Mouse (Mus musculus): Measurements from ENCODE around the gene C130050O18Rik. TPM values are rescaled to one million over a fixed set of nuclear protein-coding genes. Genes with fewer than 3 reads are reported as not detected.

Gene C130050O18Rik
- polyA plus RNA-seq, 1 experiment from 2014 or later: 0.29 TPM

DNA sequence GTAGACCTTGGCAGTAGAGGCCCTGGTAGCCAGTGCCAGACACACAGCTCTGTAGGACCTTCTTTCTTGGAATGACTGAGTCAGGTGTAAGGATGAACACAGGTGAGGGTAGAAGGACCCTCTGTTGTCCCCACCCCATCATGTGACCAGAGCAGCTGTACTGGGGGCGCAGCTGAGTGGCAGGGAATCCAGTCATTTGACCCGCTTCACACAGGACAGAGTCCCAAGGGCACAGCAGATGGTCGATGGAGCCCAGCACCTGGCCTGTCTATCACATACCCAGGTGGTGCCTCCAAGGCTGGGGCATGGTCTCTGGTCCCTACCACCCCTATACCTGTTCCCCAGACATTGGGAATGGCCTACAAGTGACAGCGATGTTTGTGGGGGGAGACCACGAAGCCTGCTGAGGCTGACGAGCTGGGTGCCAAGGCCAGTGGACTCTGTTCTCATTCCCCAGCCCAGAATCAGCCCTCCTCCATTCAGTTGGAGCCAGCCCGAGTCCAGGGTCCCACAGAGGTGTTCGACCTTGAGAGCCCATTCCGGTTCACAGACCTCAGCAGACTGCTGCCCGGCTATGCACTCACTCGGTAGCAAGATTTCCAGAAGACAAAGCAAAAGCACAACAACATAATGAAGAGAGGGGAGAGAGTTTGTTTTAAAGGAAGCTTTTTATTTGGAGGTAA lies 36.3 kb upstream of the C130050O18Rik start:
- Histone ChIP-seq H3K4me3 (ENCODE audit: low read depth, low read length) (no peak overlapping the region), H3K27me3 (ENCODE audit: control insufficient read depth, insufficient read depth, low read length) (no peaks in the 10 kb centered on the region), H3K9ac (ENCODE audit: low read length) (no peak overlapping the region), H3K36me3 (ENCODE audit: control insufficient read depth, insufficient read depth, low read length) (no peaks in the 10 kb centered on the region), H3K27ac (ENCODE audit: low read depth, low read length) (no peak overlapping the region), H3K9me3 (ENCODE audit: control insufficient read depth, low read length) (no peaks in the 10 kb centered on the region), H3K4me2 (no peak overlapping the region), H3K4me1 (ENCODE audit: control insufficient read depth, insufficient read depth, low read length) (peaks cover 9% of the 10 kb centered on the region)
- 82% methylated on average over 11 of the region's 11 CpGs for WGBS
- DNase-seq (ENCODE audit: low spot score, missing footprints): no peak
- ATAC-seq (ENCODE audit: low FRiP score): no peak

DNA sequence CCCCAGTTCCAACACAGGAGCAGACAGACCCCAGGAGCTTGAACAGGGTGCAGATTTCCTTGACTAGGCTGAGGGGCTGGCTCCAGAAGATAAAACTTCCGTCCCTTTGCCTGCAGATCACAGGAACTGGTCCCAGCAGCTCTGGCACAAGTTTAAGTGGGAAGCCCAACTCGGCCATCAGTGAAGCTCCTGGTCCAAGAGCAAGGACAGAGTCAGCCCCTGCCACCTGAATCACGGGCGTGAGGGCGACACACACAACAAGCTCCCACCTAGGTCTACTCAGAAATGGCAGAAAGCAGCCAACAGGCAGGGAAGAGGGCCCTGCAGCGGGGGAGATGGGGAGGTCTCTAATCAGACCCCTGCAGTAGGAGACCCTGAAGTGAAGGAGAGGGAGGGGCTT lies 34.7 kb upstream of the C130050O18Rik start:
- no peak overlapping the region for H3K27ac ChIP-seq (ENCODE audit: low read depth, low read length)
- DNase-seq (ENCODE audit: low spot score, missing footprints) (no peak), ATAC-seq (ENCODE audit: low FRiP score) (no peak)
- H3K27me3 ChIP-seq (ENCODE audit: control insufficient read depth, insufficient read depth, low read length): no peaks in the 10 kb centered on the region
- H3K4me1 ChIP-seq (ENCODE audit: control insufficient read depth, insufficient read depth, low read length): peaks cover 6% of the 10 kb centered on the region; the same call in 1 of the 2 replicates
- WGBS: 79% methylated on average over 6 of the region's 6 CpGs
- H3K36me3 ChIP-seq (ENCODE audit: control insufficient read depth, insufficient read depth, low read length): no peaks in the 10 kb centered on the region
- H3K4me3 ChIP-seq (ENCODE audit: low read depth, low read length): no peak overlapping the region
- no peak overlapping the region for H3K4me2 ChIP-seq
- H3K9me3 ChIP-seq (ENCODE audit: control insufficient read depth, low read length): no peaks in the 10 kb centered on the region
- H3K9ac ChIP-seq (ENCODE audit: low read length): no peak overlapping the region

DNA sequence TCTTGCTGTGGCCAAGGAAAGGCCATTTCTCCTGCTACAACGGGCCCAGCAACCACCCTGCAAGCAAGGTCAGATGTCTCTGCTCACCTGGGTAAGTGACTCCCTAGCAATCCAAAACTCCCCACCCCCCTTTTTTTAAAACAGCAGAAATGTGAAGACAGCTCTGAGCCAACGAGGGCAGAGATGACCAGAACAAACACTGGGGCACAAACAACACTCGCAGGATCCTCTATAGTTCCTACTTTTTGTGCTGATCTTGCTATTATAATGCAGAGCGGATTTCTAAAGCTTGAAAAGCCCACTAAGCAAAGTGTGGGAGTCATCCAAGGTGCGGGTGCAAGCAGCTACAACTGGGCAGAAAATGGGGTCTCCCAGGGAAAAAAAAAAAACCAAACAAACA lies 34.0 kb upstream of the C130050O18Rik start:
- H3K27ac ChIP-seq (ENCODE audit: low read depth, low read length): no peak overlapping the region
- no peak for ATAC-seq (ENCODE audit: low FRiP score)
- peak overlapping the region; percentile 75 for H3K9ac ChIP-seq (ENCODE audit: low read length)
- no peak overlapping the region for H3K4me3 ChIP-seq (ENCODE audit: low read depth, low read length)
- peaks cover 6% of the 10 kb centered on the region; the same call in 1 of the 2 replicates for H3K4me1 ChIP-seq (ENCODE audit: control insufficient read depth, insufficient read depth, low read length)
- peak overlapping the region; percentile 62 for H3K4me2 ChIP-seq
- WGBS: 56% methylated on average over 5 of the region's 5 CpGs
- no peak for DNase-seq (ENCODE audit: low spot score, missing footprints)
- no peaks in the 10 kb centered on the region for H3K9me3 ChIP-seq (ENCODE audit: control insufficient read depth, low read length)
- H3K36me3 ChIP-seq (ENCODE audit: control insufficient read depth, insufficient read depth, low read length): no peaks in the 10 kb centered on the region
- H3K27me3 ChIP-seq (ENCODE audit: control insufficient read depth, insufficient read depth, low read length): no peaks in the 10 kb centered on the region

DNA sequence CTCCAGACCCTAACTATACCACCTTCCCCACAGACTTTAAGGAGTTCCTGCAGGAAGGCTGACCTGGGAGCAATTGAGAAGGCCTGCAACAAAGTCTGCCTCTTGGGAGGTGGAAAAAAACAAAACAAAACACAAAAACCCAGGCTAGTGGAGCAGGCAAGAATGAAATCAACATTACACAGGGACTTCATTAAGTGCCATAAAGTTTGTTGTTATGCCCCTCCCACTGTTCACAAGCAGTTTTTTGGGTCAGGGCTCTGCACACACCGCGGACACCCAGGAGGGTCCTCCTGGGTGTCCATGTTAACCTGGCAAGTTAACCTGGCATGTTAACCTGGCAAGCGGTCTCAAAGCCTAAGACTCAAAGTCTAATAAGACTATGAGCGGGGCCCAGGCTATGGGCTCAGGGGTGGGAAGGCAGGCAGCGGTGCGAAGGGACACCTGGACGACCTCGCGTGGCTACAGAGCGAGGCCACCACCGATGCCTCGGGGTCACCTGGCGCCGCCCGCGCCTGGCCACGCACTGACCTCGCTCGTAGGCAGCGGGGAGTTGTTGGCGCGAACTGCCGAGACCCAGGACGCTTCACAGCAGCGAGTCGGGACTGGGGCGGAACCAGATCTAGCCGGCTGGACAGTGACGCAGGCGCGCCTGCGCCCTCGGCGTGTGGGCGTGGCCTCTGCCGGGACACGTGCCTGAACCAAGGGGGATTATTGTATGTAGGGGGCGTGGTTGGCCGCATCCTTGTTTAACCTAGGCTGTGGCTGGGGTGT lies 33.3 kb upstream of the C130050O18Rik start:
- Histone ChIP-seq H3K4me2 (peak overlapping the region; percentile 62), H3K4me3 (ENCODE audit: low read depth, low read length) (peak overlapping the region; percentile 53), H3K9ac (ENCODE audit: low read length) (peak overlapping the region; percentile 75), H3K36me3 (ENCODE audit: control insufficient read depth, insufficient read depth, low read length) (no peaks in the 10 kb centered on the region), H3K9me3 (ENCODE audit: control insufficient read depth, low read length) (no peaks in the 10 kb centered on the region), H3K4me1 (ENCODE audit: control insufficient read depth, insufficient read depth, low read length) (peaks cover 6% of the 10 kb centered on the region; the same call in 1 of the 2 replicates), H3K27ac (ENCODE audit: low read depth, low read length) (no peak overlapping the region), H3K27me3 (ENCODE audit: control insufficient read depth, insufficient read depth, low read length) (no peaks in the 10 kb centered on the region)
- ATAC-seq (ENCODE audit: low FRiP score) (peak; percentile 95), DNase-seq (ENCODE audit: low spot score, missing footprints) (peak; percentile 99)
- 2% methylated on average over 39 of the region's 39 CpGs for WGBS

DNA sequence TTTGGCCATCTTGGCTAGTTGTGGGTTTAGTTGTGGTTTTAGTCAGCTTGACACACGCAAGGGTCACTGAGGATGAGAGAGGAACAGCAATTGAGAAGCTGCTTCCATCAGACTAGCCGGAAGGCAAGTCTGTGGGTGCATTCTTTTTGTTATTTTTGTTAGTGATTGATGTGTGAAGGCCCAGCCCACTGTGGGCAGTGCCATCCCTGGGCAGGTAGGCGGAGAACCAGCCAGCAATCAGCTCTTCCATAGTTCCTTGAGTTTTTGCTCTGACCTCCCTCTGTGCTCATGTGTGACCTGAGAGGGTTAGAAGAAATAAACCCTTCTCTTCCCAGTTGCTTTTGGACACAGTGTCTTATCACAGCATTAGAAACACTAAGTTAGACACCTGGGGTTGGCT lies 32.0 kb upstream of the C130050O18Rik start:
- no peak for ATAC-seq (ENCODE audit: low FRiP score)
- no peak overlapping the region for H3K4me2 ChIP-seq
- no peak overlapping the region for H3K9ac ChIP-seq (ENCODE audit: low read length)
- H3K9me3 ChIP-seq (ENCODE audit: control insufficient read depth, low read length): no peaks in the 10 kb centered on the region
- no peak overlapping the region for H3K4me3 ChIP-seq (ENCODE audit: low read depth, low read length)
- no peak for DNase-seq (ENCODE audit: low spot score, missing footprints)
- 80% methylated on average over 3 of the region's 3 CpGs for WGBS
- no peaks in the 10 kb centered on the region for H3K36me3 ChIP-seq (ENCODE audit: control insufficient read depth, insufficient read depth, low read length)
- no peaks in the 10 kb centered on the region for H3K27me3 ChIP-seq (ENCODE audit: control insufficient read depth, insufficient read depth, low read length)
- no peak overlapping the region for H3K27ac ChIP-seq (ENCODE audit: low read depth, low read length)
- peaks cover 6% of the 10 kb centered on the region; the same call in 1 of the 2 replicates for H3K4me1 ChIP-seq (ENCODE audit: control insufficient read depth, insufficient read depth, low read length)

DNA sequence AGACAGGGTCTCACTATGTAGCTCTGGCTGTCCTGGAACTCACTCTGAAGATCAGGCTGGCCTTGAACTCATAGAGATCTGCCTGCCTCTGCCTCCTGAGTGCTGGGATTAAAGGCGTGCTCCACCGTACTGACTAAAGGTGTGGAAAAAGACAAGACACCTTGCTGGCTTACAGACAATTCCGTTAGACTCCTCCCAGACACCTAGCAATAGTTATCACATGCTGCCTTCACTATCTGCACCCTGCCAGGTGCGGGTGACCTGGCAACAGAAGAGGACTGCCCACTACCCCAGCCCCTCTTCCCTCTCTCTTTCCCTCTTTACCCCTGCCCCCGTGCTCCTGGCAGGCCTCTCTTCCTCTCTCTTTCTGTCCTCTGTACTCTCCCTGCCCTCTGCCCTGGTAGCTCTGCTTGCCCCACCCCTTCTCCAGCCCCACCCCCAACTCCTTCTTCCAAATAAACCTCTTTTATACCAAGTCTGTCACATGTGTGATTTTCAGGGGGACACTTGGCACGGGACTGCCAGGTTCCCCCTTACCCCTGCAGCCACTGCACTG lies 31.1 kb upstream of the C130050O18Rik start:
- Histone ChIP-seq H3K9ac (ENCODE audit: low read length) (no peak overlapping the region), H3K9me3 (ENCODE audit: control insufficient read depth, low read length) (no peaks in the 10 kb centered on the region), H3K27me3 (ENCODE audit: control insufficient read depth, insufficient read depth, low read length) (no peaks in the 10 kb centered on the region), H3K4me1 (ENCODE audit: control insufficient read depth, insufficient read depth, low read length) (peaks cover 6% of the 10 kb centered on the region), H3K4me3 (ENCODE audit: low read depth, low read length) (no peak overlapping the region), H3K36me3 (ENCODE audit: control insufficient read depth, insufficient read depth, low read length) (no peaks in the 10 kb centered on the region), H3K4me2 (no peak overlapping the region), H3K27ac (ENCODE audit: low read depth, low read length) (no peak overlapping the region)
- DNase-seq (ENCODE audit: low spot score, missing footprints) (no peak), ATAC-seq (ENCODE audit: low FRiP score) (no peak)
- 85% methylated on average over 6 of the region's 6 CpGs for WGBS

DNA sequence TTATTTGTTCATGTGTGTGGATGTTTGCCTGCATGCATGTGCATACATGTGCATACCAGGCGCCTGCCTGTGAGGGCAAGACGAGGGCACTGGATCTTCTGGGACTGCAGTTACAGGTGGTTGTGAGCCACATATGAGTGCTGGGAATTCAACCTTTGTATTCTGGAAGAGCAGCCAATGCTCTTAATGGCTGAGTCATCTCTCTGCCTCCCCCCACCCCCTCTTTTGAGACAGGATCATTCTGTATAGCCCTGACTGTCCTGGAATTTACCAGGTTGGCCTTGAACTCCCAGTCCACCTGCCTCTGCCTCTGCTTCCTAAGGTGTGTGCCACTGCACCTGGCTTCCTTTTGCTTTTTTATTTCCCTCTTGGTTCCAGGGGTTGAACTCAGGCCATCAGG lies 30.2 kb upstream of the C130050O18Rik start:
- Histone ChIP-seq H3K36me3 (ENCODE audit: control insufficient read depth, insufficient read depth, low read length) (no peaks in the 10 kb centered on the region), H3K9me3 (ENCODE audit: control insufficient read depth, low read length) (no peaks in the 10 kb centered on the region)

DNA sequence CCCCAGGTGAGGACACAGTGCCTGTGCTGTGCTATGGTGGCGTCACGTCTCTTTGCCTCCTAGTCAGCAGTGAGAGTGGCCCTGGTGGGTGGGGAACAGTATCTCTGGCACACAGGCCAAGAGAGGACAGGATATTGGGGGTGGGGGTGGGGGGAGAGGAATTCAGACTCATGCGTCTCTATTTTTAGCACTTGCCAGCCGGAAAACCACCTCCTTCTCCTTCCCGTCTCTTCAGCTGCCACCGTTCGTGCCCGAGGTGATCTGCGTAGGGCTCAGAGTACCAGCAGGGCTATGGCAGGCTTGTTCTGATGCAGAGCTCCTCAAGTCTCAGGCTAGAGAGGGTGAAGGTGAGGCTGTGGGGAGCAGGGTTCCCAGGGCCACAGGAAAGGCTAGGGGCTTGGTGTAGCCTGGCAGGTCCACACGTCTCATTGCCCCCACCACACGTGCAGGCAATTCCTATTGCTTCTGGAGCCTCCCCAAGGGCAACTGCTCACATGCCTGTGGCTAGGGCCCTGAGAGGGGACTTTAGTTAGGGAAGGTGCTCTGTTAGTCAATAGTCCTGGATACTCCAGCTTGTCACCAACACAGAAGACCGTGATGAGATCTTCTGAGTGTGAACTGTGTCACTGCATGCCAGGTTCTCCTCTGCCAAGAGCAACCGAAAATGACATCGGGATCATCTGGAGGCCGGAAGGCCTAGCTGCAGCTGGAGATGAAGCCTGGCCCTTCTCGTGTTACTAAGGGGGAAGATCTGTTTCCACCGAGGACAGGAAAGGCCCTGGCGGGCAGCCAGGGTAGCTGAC lies 27.4 kb upstream of the C130050O18Rik start, which contains the start of gene Gpr146:
Gene Gpr146, plus strand, starts transcription at position 230 of the 803 bp plus-strand sequence.
- no peaks in the 10 kb centered on the region for H3K9me3 ChIP-seq (ENCODE audit: control insufficient read depth, low read length)
- ATAC-seq (ENCODE audit: low FRiP score) (no peak), DNase-seq (ENCODE audit: low spot score, missing footprints) (no peak)
- H3K4me2 ChIP-seq: no peak within 1 kb of the TSS
- no peaks in the 10 kb centered on the region for H3K36me3 ChIP-seq (ENCODE audit: control insufficient read depth, insufficient read depth, low read length)
- no peak within 1 kb of the TSS for H3K9ac ChIP-seq (ENCODE audit: low read length)
- no peaks in the 10 kb centered on the region for H3K27me3 ChIP-seq (ENCODE audit: control insufficient read depth, insufficient read depth, low read length)
- WGBS: 89% methylated on average over 18 of the region's 18 CpGs
- H3K4me1 ChIP-seq (ENCODE audit: control insufficient read depth, insufficient read depth, low read length): peaks cover 7% of the 10 kb centered on the region
- H3K27ac ChIP-seq (ENCODE audit: low read depth, low read length): no peak within 1 kb of the TSS; the same call in 1 of the 2 replicates
- no peak within 1 kb of the TSS for H3K4me3 ChIP-seq (ENCODE audit: low read depth, low read length)

More for the DNA sequence above, 30.2 kb upstream of the C130050O18Rik start:
- no peak for ATAC-seq (ENCODE audit: low FRiP score)
- whole genome bisulfite sequencing: 73% methylated on average over 2 of the region's 2 CpGs
- no peak overlapping the region for H3K4me3 ChIP-seq (ENCODE audit: low read depth, low read length)
- no peak overlapping the region for H3K9ac ChIP-seq (ENCODE audit: low read length)
- H3K27ac ChIP-seq (ENCODE audit: low read depth, low read length): no peak overlapping the region
- H3K4me2 ChIP-seq: no peak overlapping the region
- H3K4me1 ChIP-seq (ENCODE audit: control insufficient read depth, insufficient read depth, low read length): peaks cover 6% of the 10 kb centered on the region
- no peak for DNase-seq (ENCODE audit: low spot score, missing footprints)
- no peaks in the 10 kb centered on the region for H3K27me3 ChIP-seq (ENCODE audit: control insufficient read depth, insufficient read depth, low read length)
